Mouse (Mus musculus) neural tube, embryonic 13.5 days (tissue): Measurements from ENCODE around the gene Masp2. TPM values are rescaled to one million over a fixed set of nuclear protein-coding genes. Genes with fewer than 3 reads are reported as not detected.

Experiments used
- ATAC-seq: fragments of 200-750 bp; cut with Nextera tagmentation; 2 replicates; pipeline ENCODE4 v1.8.0; 2017; ENCODE audit warnings: low read depth, mild to moderate bottlenecking, moderate TSS enrichment, moderate library complexity
- H3K27ac ChIP-seq: fragments of 300-500 bp; sonication (generic); replicated peaks from 2 replicates; pipeline ENCODE4 v1.5.1; 2015; ENCODE audit warnings: moderate library complexity, mild to moderate bottlenecking, inconsistent platforms
- H3K27me3 ChIP-seq: fragments of 300-500 bp; sonication (generic); 2 replicates; pipeline ENCODE4 v1.6.1; 2015; ENCODE audit warnings: mild to moderate bottlenecking, inconsistent platforms
- H3K36me3 ChIP-seq: fragments of 300-500 bp; sonication (generic); 2 replicates; pipeline ENCODE4 v1.6.1; 2015; ENCODE audit warnings: mild to moderate bottlenecking, inconsistent platforms
- H3K4me1 ChIP-seq: fragments of 300-500 bp; sonication (generic); replicated peaks from 2 replicates; pipeline ENCODE4 v1.6.1; 2015; ENCODE audit warnings: inconsistent platforms
- H3K4me2 ChIP-seq: fragments of 300-500 bp; sonication (generic); 2 replicates; pipeline ENCODE4 v1.6.1; 2015; ENCODE audit warnings: inconsistent platforms, mild to moderate bottlenecking, moderate library complexity
- H3K4me3 ChIP-seq: fragments of 300-500 bp; sonication (generic); 2 replicates; pipeline ENCODE4 v1.5.1; 2015; ENCODE audit warnings: mild to moderate bottlenecking, inconsistent platforms
- H3K9ac ChIP-seq: fragments of 300-500 bp; sonication (generic); 2 replicates; pipeline ENCODE4 v1.6.1; 2015; ENCODE audit warnings: moderate library complexity, mild to moderate bottlenecking, inconsistent platforms
- H3K9me3 ChIP-seq: fragments of 300-500 bp; sonication (generic); 2 replicates; pipeline ENCODE4 v1.6.1; 2016; ENCODE audit warnings: inconsistent platforms
- WGBS: fragments of 180-500 bp; shearing (Covaris S2); methylation state at CpG from one replicate; pipeline ENCODE4 v1.1.7; 2015; 5-methylcytosine and 5-hydroxymethylcytosine counted together
- polyA plus RNA-seq: library from polyadenylated mRNA; unstranded; fragments of >200 nt; fragmentation: Nextera tagmentation; extraction: Ambion mirVana; gene quantifications from 2 replicates; pipeline ENCODE4 v1.2.1, GENCODE M21; 2015

Masp2 gene
- polyA plus RNA-seq, 1 experiment from 2014 or later: 1.1 TPM

- Histone ChIP-seq H3K27me3 (no peaks in the 10 kb centered on the region), H3K9ac (no peak overlapping the region), H3K9me3 (no peaks in the 10 kb centered on the region), H3K4me2 (no peak overlapping the region), H3K4me1 (no peaks in the 10 kb centered on the region), H3K27ac (no peak overlapping the region), H3K36me3 (peaks cover 11% of the 10 kb centered on the region), H3K4me3 (no peak overlapping the region)
- 82% methylated on average over 7 of the region's 7 CpGs for WGBS
- ATAC-seq: no peak
Measured at GRCm38 (mm10) chr4:148604141-148604540, 1.8 kb downstream of the Masp2 start.

DNA sequence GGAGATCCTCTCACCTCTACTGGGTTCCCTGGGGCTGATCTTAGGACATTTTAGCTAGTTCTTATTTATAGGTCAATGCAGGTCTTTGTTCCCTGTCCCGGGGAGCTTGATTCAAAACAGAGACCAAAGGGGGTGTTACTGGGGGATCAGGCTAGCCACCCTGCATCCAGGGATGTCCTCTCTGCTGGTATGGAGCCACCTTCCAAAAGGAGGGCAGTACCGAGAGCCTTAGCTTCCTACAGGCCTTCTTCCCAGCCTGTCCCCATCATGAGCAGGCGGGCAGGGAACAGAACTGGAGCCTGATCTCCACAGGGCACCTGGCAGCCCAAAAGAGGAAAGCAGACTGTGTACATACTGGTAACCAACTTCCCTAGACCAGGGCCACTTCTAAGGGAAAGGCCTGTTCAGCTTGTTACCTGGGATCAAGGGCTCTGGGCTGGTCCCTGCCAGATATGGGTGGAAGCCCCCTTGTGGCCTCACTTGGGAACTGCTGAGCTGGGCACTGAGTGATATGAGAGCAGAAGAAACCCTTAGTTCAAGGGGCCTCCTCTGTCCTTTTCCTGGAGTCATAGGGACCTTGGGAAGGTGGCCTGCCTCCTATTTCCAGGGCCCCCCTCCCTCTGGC is 2.3 kb downstream of the Masp2 start:
- no peak overlapping the region for H3K9ac ChIP-seq
- H3K27me3 ChIP-seq: no peaks in the 10 kb centered on the region
- H3K36me3 ChIP-seq: peaks cover 6% of the 10 kb centered on the region; the same call in 1 of the 2 replicates
- ATAC-seq: no peak
- whole genome bisulfite sequencing: 88% methylated on average over 3 of the region's 3 CpGs
- H3K4me2 ChIP-seq: no peak overlapping the region
- no peaks in the 10 kb centered on the region for H3K4me1 ChIP-seq
- H3K9me3 ChIP-seq: no peaks in the 10 kb centered on the region
- H3K4me3 ChIP-seq: no peak overlapping the region
- H3K27ac ChIP-seq: no peak overlapping the region

GRCm38 (mm10) chr4:148607758-148608157 is 5.4 kb downstream of the Masp2 start:
- ATAC-seq: no peak
- Histone ChIP-seq H3K4me3 (no peak overlapping the region), H3K27me3 (no peaks in the 10 kb centered on the region), H3K27ac (no peak overlapping the region), H3K9me3 (no peaks in the 10 kb centered on the region), H3K4me2 (no peak overlapping the region), H3K4me1 (peaks cover 3% of the 10 kb centered on the region), H3K9ac (no peak overlapping the region), H3K36me3 (peaks cover 12% of the 10 kb centered on the region; the same call in 1 of the 2 replicates)
- WGBS: 28% methylated on average over 5 of the region's 5 CpGs

DNA sequence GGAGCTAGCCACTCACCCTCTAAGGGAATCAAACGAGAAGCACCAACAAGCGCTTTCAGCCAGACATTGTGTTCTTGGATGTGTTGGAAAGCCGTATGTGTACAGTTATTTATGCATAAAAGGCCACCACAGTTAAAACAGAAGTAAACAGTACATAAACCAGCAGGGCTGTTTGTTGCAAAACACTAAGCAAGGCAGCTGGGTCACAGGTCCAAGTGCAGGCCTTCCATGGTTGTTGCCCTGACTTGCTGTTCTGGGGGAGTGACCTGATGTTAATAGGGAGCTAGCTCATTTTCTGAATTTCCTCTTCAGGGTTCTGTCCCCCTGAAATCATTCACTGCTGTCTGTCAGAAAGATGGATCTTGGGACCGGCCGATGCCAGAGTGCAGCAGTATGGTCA is 7.5 kb downstream of the Masp2 start:
- Histone ChIP-seq H3K9ac (no peak overlapping the region), H3K36me3 (peaks cover 26% of the 10 kb centered on the region), H3K4me2 (no peak overlapping the region), H3K27me3 (no peaks in the 10 kb centered on the region), H3K4me1 (peaks cover 22% of the 10 kb centered on the region), H3K9me3 (no peaks in the 10 kb centered on the region), H3K4me3 (no peak overlapping the region), H3K27ac (no peak overlapping the region)
- no peak for ATAC-seq
- WGBS: 86% methylated on average over 5 of the region's 5 CpGs

GRCm38 (mm10) chr4:148610631-148611364 is 8.4 kb downstream of the Masp2 start:
- Histone ChIP-seq H3K9me3 (no peaks in the 10 kb centered on the region), H3K4me1 (peaks cover 25% of the 10 kb centered on the region), H3K27me3 (no peaks in the 10 kb centered on the region), H3K27ac (no peak overlapping the region), H3K9ac (no peak overlapping the region), H3K4me2 (no peak overlapping the region), H3K4me3 (no peak overlapping the region), H3K36me3 (peaks cover 36% of the 10 kb centered on the region)
- ATAC-seq: no peak
- 72% methylated on average over 5 of the region's 5 CpGs for WGBS

DNA sequence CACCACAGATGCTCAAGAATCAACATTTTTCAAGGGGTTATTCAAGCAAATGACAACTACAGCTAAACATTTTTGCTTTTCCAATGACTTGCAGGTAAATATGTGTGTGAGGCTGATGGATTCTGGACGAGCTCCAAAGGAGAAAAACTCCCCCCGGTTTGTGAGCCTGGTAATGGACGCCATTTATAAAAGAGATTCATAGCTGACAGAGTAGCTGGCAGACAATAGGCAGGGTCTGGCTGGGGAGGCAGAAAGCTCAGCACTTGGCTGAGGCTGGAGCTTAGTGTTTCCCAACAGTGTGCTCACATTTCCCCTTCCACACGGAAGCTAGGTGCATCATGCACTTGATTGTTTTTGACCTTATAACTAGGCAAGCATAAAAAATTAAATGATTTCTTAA is 10.2 kb downstream of the Masp2 start:
- H3K4me3 ChIP-seq: no peak overlapping the region
- no peaks in the 10 kb centered on the region for H3K27me3 ChIP-seq
- H3K4me2 ChIP-seq: no peak overlapping the region
- no peaks in the 10 kb centered on the region for H3K9me3 ChIP-seq
- peak; percentile 38; the same call in 1 of the 2 replicates for ATAC-seq
- H3K9ac ChIP-seq: no peak overlapping the region
- peaks cover 25% of the 10 kb centered on the region for H3K4me1 ChIP-seq
- peak overlapping the region; percentile 54; the same call in 1 of the 2 replicates for H3K27ac ChIP-seq
- H3K36me3 ChIP-seq: peaks cover 47% of the 10 kb centered on the region
- 29% methylated on average over 4 of the region's 4 CpGs for WGBS

DNA sequence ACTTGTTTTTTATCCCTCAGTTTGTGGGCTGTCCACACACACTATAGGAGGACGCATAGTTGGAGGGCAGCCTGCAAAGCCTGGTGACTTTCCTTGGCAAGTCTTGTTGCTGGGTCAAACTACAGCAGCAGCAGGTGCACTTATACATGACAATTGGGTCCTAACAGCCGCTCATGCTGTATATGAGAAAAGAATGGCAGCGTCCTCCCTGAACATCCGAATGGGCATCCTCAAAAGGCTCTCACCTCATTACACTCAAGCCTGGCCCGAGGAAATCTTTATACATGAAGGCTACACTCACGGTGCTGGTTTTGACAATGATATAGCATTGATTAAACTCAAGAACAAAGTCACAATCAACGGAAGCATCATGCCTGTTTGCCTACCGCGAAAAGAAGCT is 11.4 kb downstream of the Masp2 start:
- 41% methylated on average over 9 of the region's 9 CpGs for WGBS
- H3K4me2 ChIP-seq: no peak overlapping the region
- no peak overlapping the region for H3K4me3 ChIP-seq
- H3K27me3 ChIP-seq: no peaks in the 10 kb centered on the region
- no peak; the same call in 1 of the 2 replicates for ATAC-seq
- peaks cover 25% of the 10 kb centered on the region for H3K4me1 ChIP-seq
- 0 out of 2 replicates have a peak overlapping the region, but pooled peaks have one; percentile 38 for H3K27ac ChIP-seq
- peaks cover 55% of the 10 kb centered on the region for H3K36me3 ChIP-seq
- no peak overlapping the region for H3K9ac ChIP-seq
- H3K9me3 ChIP-seq: no peaks in the 10 kb centered on the region

- no peak overlapping the region for H3K9ac ChIP-seq
- no peak overlapping the region for H3K4me2 ChIP-seq
- ATAC-seq: no peak
- peaks cover 92% of the 10 kb centered on the region for H3K36me3 ChIP-seq
- H3K9me3 ChIP-seq: no peaks in the 10 kb centered on the region
- H3K4me3 ChIP-seq: no peak overlapping the region
- peaks cover 32% of the 10 kb centered on the region for H3K4me1 ChIP-seq
- 81% methylated on average over 1 of the region's 1 CpGs for WGBS
- H3K27ac ChIP-seq: no peak overlapping the region
- H3K27me3 ChIP-seq: no peaks in the 10 kb centered on the region
Measured at GRCm38 (mm10) chr4:148619805-148620204, 17.5 kb downstream of the Masp2 start.

DNA sequence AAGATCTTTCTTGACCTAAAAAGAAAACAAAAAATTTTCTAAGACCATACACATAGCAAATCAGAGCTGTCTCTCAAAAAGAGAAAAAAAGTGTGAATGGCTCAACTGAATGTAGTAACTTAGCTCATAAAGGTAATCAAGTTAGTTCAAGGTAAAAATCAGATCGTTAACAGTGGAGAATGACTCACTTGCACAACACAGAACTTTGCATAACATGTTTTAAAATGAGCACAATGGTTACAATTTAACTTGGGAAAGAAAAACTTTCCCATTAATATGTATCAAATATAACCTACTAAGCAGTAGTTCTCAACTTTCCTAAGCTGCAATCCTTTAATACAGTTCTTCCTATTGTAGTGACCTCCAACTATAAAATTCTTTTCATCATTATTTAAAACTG is 18.4 kb downstream of the Masp2 start:
- Histone ChIP-seq H3K9me3 (no peaks in the 10 kb centered on the region), H3K9ac (no peak overlapping the region), H3K4me1 (peaks cover 38% of the 10 kb centered on the region), H3K4me2 (no peak overlapping the region), H3K36me3 (peaks cover 87% of the 10 kb centered on the region), H3K27ac (no peak overlapping the region), H3K27me3 (no peaks in the 10 kb centered on the region), H3K4me3 (no peak overlapping the region)
- no peak for ATAC-seq
- 96% methylated on average over 1 of the region's 1 CpGs for WGBS

- Histone ChIP-seq H3K27ac (no peak overlapping the region), H3K4me3 (no peak overlapping the region), H3K4me2 (no peak overlapping the region), H3K36me3 (peaks cover 70% of the 10 kb centered on the region), H3K27me3 (no peaks in the 10 kb centered on the region), H3K9ac (no peak overlapping the region), H3K4me1 (peaks cover 43% of the 10 kb centered on the region), H3K9me3 (no peaks in the 10 kb centered on the region)
- no peak for ATAC-seq
- WGBS: 97% methylated on average over 4 of the region's 4 CpGs
Measured at GRCm38 (mm10) chr4:148622485-148622884, 20.1 kb downstream of the Masp2 start.

DNA sequence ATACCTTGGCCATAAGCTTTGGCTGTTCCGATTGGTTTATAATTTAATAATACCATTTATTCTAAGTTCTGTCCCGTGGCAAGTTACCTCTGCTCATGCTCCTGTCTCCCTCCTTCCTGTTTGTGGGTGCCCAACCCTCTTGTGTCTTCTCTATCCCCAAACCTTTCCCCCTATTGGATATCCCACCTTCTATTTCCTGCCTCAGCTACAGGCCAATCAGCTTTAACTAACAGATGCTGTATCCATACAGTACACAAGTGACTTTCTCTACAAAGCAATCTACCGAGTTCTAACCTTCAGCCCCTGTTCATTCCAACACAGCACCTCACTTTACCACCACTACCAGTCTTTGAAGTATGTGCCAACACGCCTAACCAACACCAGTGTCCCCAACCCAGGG is 21.3 kb downstream of the Masp2 start:
- H3K4me1 ChIP-seq: peaks cover 43% of the 10 kb centered on the region
- no peak overlapping the region for H3K4me3 ChIP-seq
- H3K27me3 ChIP-seq: no peaks in the 10 kb centered on the region
- no peak for ATAC-seq
- no peak overlapping the region for H3K27ac ChIP-seq
- H3K9ac ChIP-seq: no peak overlapping the region
- peaks cover 62% of the 10 kb centered on the region for H3K36me3 ChIP-seq
- no peaks in the 10 kb centered on the region for H3K9me3 ChIP-seq
- H3K4me2 ChIP-seq: no peak overlapping the region
- 91% methylated on average over 4 of the region's 4 CpGs for WGBS

GRCm38 (mm10) chr4:148625010-148625409 is 22.7 kb downstream of the Masp2 start:
- Histone ChIP-seq H3K36me3 (peaks cover 48% of the 10 kb centered on the region), H3K4me1 (peaks cover 43% of the 10 kb centered on the region), H3K9ac (peak overlapping the region; percentile 50; the same call in 1 of the 2 replicates), H3K27ac (no peak overlapping the region), H3K4me3 (peak overlapping the region; percentile 99), H3K27me3 (no peaks in the 10 kb centered on the region), H3K4me2 (peak overlapping the region; percentile 99), H3K9me3 (no peaks in the 10 kb centered on the region)
- WGBS: 90% methylated on average over 10 of the region's 10 CpGs
- no peak for ATAC-seq
